In the genomic region with DNA sequence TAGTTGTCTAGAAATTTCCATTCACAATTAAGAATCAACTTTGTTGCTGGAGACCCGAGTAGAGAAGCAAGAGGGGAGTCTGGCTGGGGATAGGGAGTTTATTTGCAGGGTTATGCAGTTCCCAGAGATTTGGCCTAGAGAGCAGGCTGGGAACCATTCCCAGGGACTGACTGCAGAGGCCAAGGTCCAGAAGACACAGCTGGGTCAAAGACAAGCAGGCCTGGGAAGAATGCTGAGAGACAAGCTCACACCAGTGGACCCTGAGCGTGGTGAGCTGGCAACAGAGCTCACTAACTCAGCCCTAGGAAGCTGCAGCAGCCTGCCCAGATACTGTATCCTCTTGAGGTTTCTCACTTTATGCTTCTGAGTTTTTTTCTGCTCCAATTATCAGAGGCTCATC, we compare ENCODE assay signal across 12 mouse cellular contexts.
DNase-seq lines count a peak whose midpoint lies in the region; ATAC-seq lines count a peak whose summit lies in the region.
"Had no signal": no experiment of that assay in that cellular context is flagged by ENCODE, and none has a peak within 500 bp of the region (broad histone marks: within the 10 kb centered on the region; RNA-seq: fewer than 3 reads in every experiment).

No protein-coding gene starts in this region.

- ATAC-seq in midbrain, embryonic 13.5 days, result no peak
- ATAC-seq in hindbrain, embryonic 11.5 days (ENCODE audit: low FRiP score), result no peak

- no peak overlapping the region for H3K27ac ChIP-seq in midbrain, embryonic 13.5 days
- no peak overlapping the region for H3K27ac ChIP-seq in hindbrain, embryonic 11.5 days (ENCODE audit: low read depth, low read length)
- H3K27ac ChIP-seq: heart, embryonic 15.5 days had no signal

- no peak overlapping the region for H3K9ac ChIP-seq in midbrain, embryonic 13.5 days (replicated peaks)
- no peak overlapping the region for H3K9ac ChIP-seq in hindbrain, embryonic 11.5 days (ENCODE audit: low read depth, low read length)
- H3K9ac ChIP-seq: heart, embryonic 15.5 days had no signal

- peak; percentile 31 to 63 for DNase-seq in cerebellum, postnatal 10 days
- no peak for DNase-seq in cerebellum, adult 8-10 months
- peak; percentile 68 for DNase-seq in adrenal gland, adult 2 months
- peak; percentile 55 to 78 for DNase-seq in gastrocnemius, postnatal 36 days
- DNase-seq in kidney, postnatal 4 days, result peak; percentile 40 to 57
- DNase-seq in layer of hippocampus, adult 18-20 months (ENCODE audit: low spot score in 2 of 2), result no peak
- no peak for DNase-seq in hindbrain, embryonic 11.5 days (ENCODE audit: low spot score)
- DNase-seq: liver; midbrain, embryonic 14.5 days had no signal

- no peaks in the 10 kb centered on the region for H3K27me3 ChIP-seq in midbrain, embryonic 13.5 days
- no peaks in the 10 kb centered on the region for H3K27me3 ChIP-seq in hindbrain, embryonic 11.5 days (ENCODE audit: control insufficient read depth, insufficient read depth, low read length)
- H3K27me3 ChIP-seq: heart, embryonic 15.5 days had no signal

- no peaks in the 10 kb centered on the region for H3K9me3 ChIP-seq in midbrain, embryonic 13.5 days
- H3K9me3 ChIP-seq in hindbrain, embryonic 11.5 days (ENCODE audit: control insufficient read depth, low read length), result no peaks in the 10 kb centered on the region
- H3K9me3 ChIP-seq: heart, embryonic 15.5 days had no signal

- WGBS in midbrain, embryonic 13.5 days, result 89% methylated on average over 2 of the region's 2 CpGs
- 70% methylated on average over 2 of the region's 2 CpGs for WGBS in hindbrain, embryonic 11.5 days

- intact Hi-C loops in gastrocnemius, postnatal 36 days (cut with DNase I), result no loop called here

- H3K4me2 ChIP-seq in midbrain, embryonic 13.5 days (replicated peaks), result no peak overlapping the region
- no peak overlapping the region for H3K4me2 ChIP-seq in hindbrain, embryonic 11.5 days (replicated peaks; ENCODE audit: low read depth, low read length)
- H3K4me2 ChIP-seq: heart, embryonic 15.5 days had no signal

- no peaks in the 10 kb centered on the region for H3K4me1 ChIP-seq in midbrain, embryonic 13.5 days (replicated peaks)
- H3K4me1 ChIP-seq in hindbrain, embryonic 11.5 days (replicated peaks; ENCODE audit: control insufficient read depth, insufficient read depth, low read length), result no peaks in the 10 kb centered on the region

- no peak overlapping the region for H3K4me3 ChIP-seq in midbrain, embryonic 13.5 days (replicated peaks)
- H3K4me3 ChIP-seq in hindbrain, embryonic 11.5 days (ENCODE audit: low read depth, low read length), result no peak overlapping the region
- H3K4me3 ChIP-seq: erythroblast, embryonic 14.5 days; heart, embryonic 15.5 days had no signal

- no peaks in the 10 kb centered on the region for H3K36me3 ChIP-seq in midbrain, embryonic 13.5 days
- no peaks in the 10 kb centered on the region for H3K36me3 ChIP-seq in hindbrain, embryonic 11.5 days (ENCODE audit: control insufficient read depth, insufficient read depth, low read length)
- H3K36me3 ChIP-seq: heart, embryonic 15.5 days had no signal

Comparison
In these comparisons a context has a peak if more than half of its experiments do, and no peak if none do; other contexts are left out.
1. DNase-seq: peak in cerebellum, postnatal 10 days (2 of 2), adrenal gland, adult 2 months (single experiment), gastrocnemius, postnatal 36 days (2 of 2) and kidney, postnatal 4 days (2 of 2); none in cerebellum, adult 8-10 months (single experiment), layer of hippocampus, adult 18-20 months (0 of 2) and hindbrain, embryonic 11.5 days (single experiment).